Mouse (Mus musculus) kidney, adult 2 months (tissue): ENCODE measurements around the gene Gm49322. TPM values are rescaled to one million over a fixed set of nuclear protein-coding genes. Genes with fewer than 3 reads are reported as not detected.
"Not testable (repeated sequence)": the region's sequence is repeated elsewhere in the genome, so short reads cannot be mapped to it uniquely, and the experiment has no call there.

Experiments used
- DNase-seq: peaks from one replicate; pipeline ENCODE4 v3.0.0; 2021
- H3K27ac ChIP-seq: fragments of 200-500 bp; 2 replicates; pipeline ENCODE4 v1.5.1; 2012; ENCODE audit warnings: low read depth, low read length, control low read depth, inconsistent platforms; ENCODE audit not compliant: insufficient read depth
- H3K27me3 ChIP-seq: fragments of 200-500 bp; replicated peaks from 2 replicates; pipeline ENCODE4 v1.6.1; 2012; ENCODE audit warnings: mild to moderate bottlenecking, moderate library complexity, low read length, inconsistent platforms; ENCODE audit not compliant: control insufficient read depth, insufficient read depth
- H3K36me3 ChIP-seq: fragments of 200-500 bp; 2 replicates; pipeline ENCODE4 v1.6.1; 2012; ENCODE audit warnings: mild to moderate bottlenecking, moderate library complexity, low read length, inconsistent platforms; ENCODE audit not compliant: control insufficient read depth, insufficient read depth
- H3K4me1 ChIP-seq: fragments of 200-500 bp; 2 replicates; pipeline ENCODE4 v1.6.1; 2011; ENCODE audit warnings: low read length; ENCODE audit not compliant: control insufficient read depth, insufficient read depth
- H3K4me3 ChIP-seq: fragments of 200-500 bp; 2 replicates; pipeline ENCODE4 v1.5.1; 2011; ENCODE audit warnings: mild to moderate bottlenecking, low read depth, low read length, control low read depth; ENCODE audit not compliant: insufficient read depth
- CTCF ChIP-seq: fragments of 200-500 bp; conservative IDR thresholded peaks from 2 replicates; pipeline ENCODE4 v1.5.1; 2011; ENCODE audit warnings: low read depth, mild to moderate bottlenecking, control low read depth, low read length, moderate library complexity, mixed read lengths; ENCODE audit not compliant: insufficient read depth, insufficient read length
- POLR2A ChIP-seq: fragments of 200-500 bp; IDR thresholded peaks from one replicate; pipeline ENCODE4 v1.6.1; 2011; ENCODE audit warnings: low read depth, low read length, control low read depth
- WGBS: fragments of 180-500 bp; shearing (Covaris S2); methylation state at CpG from one replicate; pipeline ENCODE4 v1.1.7; 2018; 5-methylcytosine and 5-hydroxymethylcytosine counted together
- polyA plus RNA-seq: library from polyadenylated mRNA; depleted of rRNA; stranded (reverse); fragments of >200 nt; gene quantifications from 2 replicates; pipeline ENCODE4 v1.2.3, GENCODE M21; 2012; rRNA removed

The Gm49322 gene
- 0.91 and 1.6 TPM in 2 replicates for polyA plus RNA-seq

DNA sequence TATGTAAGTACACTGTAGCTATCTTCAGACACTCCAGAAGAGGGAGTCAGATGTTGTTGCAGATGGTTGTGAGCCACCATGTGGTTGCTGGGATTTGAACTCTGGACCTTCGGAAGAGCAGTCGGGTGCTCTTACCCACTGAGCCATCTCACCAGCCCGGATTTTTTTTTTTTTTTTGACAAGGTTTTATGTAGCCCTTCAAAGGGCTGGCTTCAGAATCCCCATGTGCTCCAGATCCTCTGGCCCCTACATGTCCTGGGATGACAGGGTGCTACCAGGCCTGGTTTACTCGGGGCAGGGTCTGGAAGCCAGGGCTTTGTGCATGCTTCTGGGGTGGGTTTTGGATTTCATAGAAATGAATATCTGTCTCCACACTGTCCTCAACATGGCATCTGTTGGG lies at the start of gene Gm49322:
Gm49322 (plus strand) TSS at position 301 of the 400 bp plus-strand sequence.
- not testable (repeated sequence) for H3K27me3 ChIP-seq, H3K27ac ChIP-seq, DNase-seq, H3K4me1 ChIP-seq, H3K4me3 ChIP-seq, H3K36me3 ChIP-seq
- WGBS: 67% methylated on average over 4 of the region's 4 CpGs

DNA sequence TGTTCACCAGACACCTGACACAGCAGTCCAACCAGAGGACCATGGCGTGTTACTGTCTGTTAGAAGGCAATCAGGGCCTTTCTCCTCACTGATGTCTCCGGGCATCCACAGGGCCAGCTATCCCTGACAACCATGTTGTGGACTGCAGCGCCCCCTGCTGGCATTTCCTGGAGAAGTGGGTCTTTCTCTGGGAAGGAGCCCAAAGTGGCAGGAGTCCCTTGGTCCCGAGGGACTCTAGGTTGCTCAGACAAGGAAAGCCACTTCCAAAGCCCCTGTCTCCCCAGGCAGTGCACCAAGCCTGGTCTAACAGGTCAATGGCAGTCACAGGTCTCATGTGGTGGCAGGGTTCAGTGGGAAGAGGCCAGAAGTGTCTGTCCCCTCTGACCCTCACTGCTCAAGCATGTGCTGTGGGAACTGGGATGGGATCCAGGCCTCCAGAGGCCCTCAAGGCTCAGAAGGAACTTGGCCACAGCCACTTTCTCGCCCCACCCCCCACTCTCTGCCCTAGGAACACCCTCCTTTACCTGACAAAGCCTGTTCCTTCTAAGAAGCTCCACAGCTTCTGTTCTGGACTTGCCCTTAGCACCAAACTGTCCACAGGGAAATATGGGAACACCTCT lies 48.4 kb upstream of the Gm49322 start:
- no peaks in the 10 kb centered on the region for H3K27me3 ChIP-seq
- peaks cover 40% of the 10 kb centered on the region for H3K4me1 ChIP-seq
- TF ChIP-seq POLR2A (no peak), CTCF (peak; percentile 79)
- no peaks in the 10 kb centered on the region for H3K36me3 ChIP-seq
- no peak overlapping the region for H3K4me3 ChIP-seq
- DNase-seq: peak; percentile 88
- peak overlapping the region; percentile 44 for H3K27ac ChIP-seq
- WGBS: 23% methylated on average over 5 of the region's 5 CpGs

DNA sequence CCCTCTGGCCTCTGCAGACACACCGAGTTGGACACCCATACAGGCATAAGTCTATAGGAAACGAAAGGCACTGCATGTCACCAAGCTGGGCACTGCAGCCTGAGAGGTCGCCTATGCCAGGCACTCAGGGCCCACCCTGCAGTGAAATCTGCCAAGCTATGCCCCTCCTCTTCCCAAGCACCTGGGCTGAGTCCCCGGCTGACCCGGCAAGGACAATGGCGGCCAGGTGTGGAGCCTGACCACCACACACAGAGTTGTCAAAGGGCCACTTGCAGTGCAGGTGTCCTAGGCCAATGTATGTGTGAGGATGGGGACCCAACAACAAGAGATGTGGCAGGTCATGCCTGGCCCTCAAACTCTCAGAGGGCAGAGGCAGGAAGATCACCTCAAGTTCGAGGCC lies 46.4 kb upstream of the Gm49322 start:
- no peaks in the 10 kb centered on the region for H3K36me3 ChIP-seq
- TF ChIP-seq CTCF: no peak
- TF ChIP-seq POLR2A: no peak

DNA sequence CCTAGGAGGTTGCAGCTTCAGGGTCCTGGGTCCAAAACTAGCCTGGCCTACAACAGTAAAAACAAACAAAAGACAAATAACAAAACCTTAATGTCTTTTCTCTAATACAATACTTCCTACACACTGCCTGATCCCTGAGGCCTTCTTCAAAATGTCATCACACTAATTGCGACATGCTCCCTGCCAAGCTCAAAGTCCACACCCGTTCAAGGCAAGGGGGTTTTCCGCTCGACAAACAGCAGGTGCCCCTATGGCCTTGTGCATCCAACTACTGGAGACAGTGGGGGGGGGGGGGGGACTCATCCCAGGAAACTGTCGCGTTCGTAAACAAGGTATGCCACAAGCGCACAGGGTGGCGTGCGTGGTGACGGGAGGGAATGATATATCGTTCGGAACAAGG lies 45.2 kb upstream of the Gm49322 start:
- WGBS: under 1% methylated on average over 13 of the region's 13 CpGs
- no peaks in the 10 kb centered on the region for H3K27me3 ChIP-seq
- no peak for TF ChIP-seq POLR2A
- TF ChIP-seq CTCF: no peak
- H3K27ac ChIP-seq: peak overlapping the region; percentile 98; the same call in 1 of the 2 replicates
- no peaks in the 10 kb centered on the region for H3K36me3 ChIP-seq
- peak overlapping the region; percentile 90 for H3K4me3 ChIP-seq
- peaks cover 35% of the 10 kb centered on the region for H3K4me1 ChIP-seq
- peak; percentile 49 for DNase-seq

More for the DNA sequence above, 46.4 kb upstream of the Gm49322 start:
- H3K4me3 ChIP-seq: no peak overlapping the region
- H3K4me1 ChIP-seq: peaks cover 35% of the 10 kb centered on the region
- WGBS: 73% methylated on average over 7 of the region's 7 CpGs
- H3K27ac ChIP-seq: no peak overlapping the region
- no peak for DNase-seq
- no peaks in the 10 kb centered on the region for H3K27me3 ChIP-seq

DNA sequence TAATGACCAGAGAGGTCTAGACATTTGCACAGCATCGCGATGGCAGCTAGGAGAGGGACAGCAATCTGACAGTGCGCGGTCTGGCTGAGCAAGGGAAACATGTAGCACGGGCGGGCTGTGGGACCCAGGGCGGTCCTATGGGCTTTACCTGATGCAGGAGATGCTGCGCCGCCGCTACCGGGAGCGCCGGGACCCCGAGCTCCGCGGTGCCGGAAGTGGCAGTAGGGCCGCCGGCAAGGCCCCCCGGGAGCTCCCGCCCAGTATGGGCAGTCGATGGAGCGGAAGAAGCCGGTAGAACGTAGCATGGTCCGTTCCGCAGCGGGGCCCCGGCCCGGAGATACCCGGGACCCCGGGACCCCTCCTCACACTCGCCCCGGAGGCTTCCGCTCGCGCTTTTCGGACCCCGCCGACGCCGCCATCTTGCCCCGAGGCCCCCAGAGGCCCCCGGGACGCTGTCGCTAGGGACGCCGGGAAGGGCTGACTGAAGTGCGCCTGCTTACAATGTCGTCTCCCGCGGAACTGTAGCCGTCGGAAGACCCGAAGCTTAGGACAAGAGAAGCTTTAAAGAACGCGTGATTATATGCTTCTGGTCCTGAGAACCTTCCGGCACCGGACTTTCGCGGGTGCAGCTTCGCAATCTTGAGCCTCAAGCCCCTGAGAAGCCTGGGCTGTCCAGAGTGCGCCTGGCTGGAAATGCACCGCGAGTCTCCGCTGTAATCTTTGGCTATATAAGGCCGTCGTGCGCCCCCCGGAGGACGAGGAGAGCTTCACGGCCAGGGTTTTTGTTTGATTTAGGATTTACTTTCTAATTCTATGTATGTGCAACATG lies 44.5 kb upstream of the Gm49322 start, which contains the start of gene Rexo1:
Rexo1 (minus strand) TSS at position 445 of the 829 bp plus-strand sequence.
- under 1% methylated on average over 72 of the region's 72 CpGs for WGBS
- H3K4me1 ChIP-seq: peaks cover 35% of the 10 kb centered on the region
- H3K27ac ChIP-seq: peak within 1 kb of the TSS; percentile 98
- TF ChIP-seq CTCF (peak; percentile 79), POLR2A (no peak)
- H3K4me3 ChIP-seq: peak within 1 kb of the TSS; percentile 90
- H3K27me3 ChIP-seq: no peaks in the 10 kb centered on the region
- H3K36me3 ChIP-seq: no peaks in the 10 kb centered on the region
- peak; percentile 97 for DNase-seq

DNA sequence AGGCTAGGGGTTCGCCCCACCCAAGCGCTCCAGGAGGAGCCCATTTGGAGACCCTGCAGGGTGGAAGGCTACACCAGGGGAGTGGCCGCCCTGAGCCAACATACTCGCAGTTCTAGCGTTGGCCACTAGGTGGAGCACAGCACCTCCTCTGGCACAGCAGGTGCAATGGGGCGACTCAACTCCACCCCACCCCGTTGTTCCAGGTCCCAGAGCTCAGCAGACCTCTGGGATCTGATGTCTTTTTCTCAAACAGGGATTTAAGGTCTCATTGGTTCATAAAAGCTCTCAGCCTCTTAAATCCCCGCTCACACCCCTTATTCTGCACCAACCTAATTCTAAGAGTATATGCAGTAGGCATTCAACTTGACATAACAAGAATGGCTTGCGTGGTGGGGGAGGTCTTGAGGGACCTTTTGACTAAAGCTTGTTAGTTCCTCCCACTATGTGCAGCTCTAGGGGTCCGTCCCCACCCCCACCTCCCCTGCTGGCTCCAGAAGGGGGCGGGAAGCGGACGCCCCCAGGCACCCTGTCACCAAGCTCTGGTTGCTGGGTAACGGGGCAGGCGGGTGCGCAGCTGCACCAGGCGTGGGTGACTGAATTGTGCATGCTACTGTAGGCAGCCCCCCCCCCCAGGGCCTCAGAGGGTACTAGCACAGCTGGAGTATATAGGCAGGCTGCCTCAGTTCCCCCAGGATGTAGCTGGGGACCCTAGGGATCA lies 39.3 kb upstream of the Gm49322 start:
- Histone ChIP-seq H3K4me1 (0 out of 2 replicates have a peak, but pooled peaks cover 3% of the 10 kb centered on the region), H3K36me3 (no peaks in the 10 kb centered on the region), H3K27me3 (no peaks in the 10 kb centered on the region), H3K27ac (no peak overlapping the region), H3K4me3 (no peak overlapping the region)
- 28% methylated on average over 17 of the region's 17 CpGs for WGBS
- TF ChIP-seq POLR2A: no peak
- TF ChIP-seq CTCF: peak; percentile 94
- peak; percentile 84 for DNase-seq

DNA sequence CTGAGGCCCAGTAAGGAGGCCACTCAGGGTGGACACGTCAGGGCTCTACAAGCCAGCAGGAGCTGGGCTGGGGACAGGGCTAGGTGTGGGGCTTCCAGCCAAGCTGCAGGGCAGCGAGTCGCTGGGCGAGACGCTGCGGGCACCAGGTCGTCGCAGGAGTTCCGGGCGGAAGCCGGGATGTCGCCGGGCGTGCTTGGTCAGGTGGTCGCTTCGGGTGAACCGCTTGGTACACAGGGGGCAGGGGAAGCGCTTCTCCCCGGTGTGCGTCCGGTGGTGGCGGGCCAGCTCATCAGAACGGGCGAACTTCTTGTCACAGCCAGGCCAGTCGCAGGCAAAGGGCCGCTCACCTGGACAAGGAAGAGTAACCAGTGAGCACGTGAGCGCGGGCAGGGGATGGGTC lies 36.9 kb upstream of the Gm49322 start:
- TF ChIP-seq POLR2A (no peak), CTCF (no peak)

More for the DNA sequence above, 36.9 kb upstream of the Gm49322 start:
- Histone ChIP-seq H3K4me1 (0 out of 2 replicates have a peak, but pooled peaks cover 3% of the 10 kb centered on the region), H3K27me3 (no peaks in the 10 kb centered on the region), H3K4me3 (no peak overlapping the region), H3K27ac (no peak overlapping the region), H3K36me3 (no peaks in the 10 kb centered on the region)
- 87% methylated on average over 29 of the region's 29 CpGs for WGBS
- no peak for DNase-seq
